Mouse (Mus musculus): ENCODE data around the gene Igfbpl1.

The Igfbpl1 gene

GRCm38 (mm10) chr4:45822781-45823575, 3.7 kb downstream of the Igfbpl1 start:
- DNase-seq (ENCODE audit: low read depth): no peak

DNA sequence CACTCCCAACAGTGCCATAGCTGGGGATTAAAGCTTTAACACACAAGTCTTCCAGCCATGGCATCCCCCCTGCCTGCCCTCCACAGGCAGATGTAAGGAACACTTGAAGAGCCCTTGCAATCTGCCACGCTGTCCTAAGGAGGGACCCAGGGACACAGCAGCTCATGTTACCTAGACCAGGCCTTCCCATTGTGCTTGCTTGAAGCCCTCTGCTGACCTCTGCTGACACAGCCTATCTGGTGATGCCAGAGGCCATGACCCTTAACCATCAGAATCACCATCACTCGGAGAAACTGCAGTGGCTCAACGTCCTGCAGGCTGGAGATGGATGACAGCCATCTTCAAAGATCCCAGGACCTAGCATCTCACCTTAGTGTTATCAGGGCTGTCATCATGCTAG, 4.7 kb downstream of the Igfbpl1 start:
- no peak for DNase-seq (ENCODE audit: low read depth)

DNA sequence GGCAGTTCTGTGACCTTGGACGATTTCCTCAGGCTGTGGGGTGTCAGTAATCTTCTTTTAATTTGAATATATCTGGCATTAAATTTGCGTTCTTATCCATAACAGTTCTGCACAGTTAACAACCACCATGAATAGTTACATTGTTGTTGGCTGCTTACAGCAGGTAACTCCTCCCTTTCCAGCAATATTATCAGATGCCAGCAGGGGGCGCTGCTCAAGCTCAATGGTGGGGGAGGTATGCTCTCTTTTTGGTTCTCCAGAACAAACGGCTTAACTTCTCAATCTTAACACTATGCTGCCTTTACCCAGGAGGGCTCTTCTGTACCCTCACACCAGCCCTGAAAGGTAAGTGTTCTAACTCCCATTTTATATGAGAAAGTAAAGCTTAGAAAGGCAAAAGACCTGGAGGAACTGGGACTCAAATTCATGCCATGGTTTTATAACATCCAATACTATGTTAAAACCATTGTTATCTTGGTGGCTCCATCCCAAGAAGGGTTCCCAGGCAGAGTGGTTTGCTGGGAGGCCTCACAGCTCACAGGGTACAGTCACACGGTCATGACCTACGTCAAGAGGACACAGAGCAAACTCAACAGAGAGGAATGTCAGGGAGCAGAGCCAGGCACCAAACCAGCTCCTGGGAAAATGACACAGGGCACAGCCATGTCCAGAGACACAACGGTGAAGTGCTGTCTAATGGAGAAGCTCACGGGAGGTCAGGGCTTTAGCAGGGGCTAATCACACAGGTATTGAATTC, 6.5 kb downstream of the Igfbpl1 start:
- DNase-seq (ENCODE audit: low read depth): peak; percentile 33

DNA sequence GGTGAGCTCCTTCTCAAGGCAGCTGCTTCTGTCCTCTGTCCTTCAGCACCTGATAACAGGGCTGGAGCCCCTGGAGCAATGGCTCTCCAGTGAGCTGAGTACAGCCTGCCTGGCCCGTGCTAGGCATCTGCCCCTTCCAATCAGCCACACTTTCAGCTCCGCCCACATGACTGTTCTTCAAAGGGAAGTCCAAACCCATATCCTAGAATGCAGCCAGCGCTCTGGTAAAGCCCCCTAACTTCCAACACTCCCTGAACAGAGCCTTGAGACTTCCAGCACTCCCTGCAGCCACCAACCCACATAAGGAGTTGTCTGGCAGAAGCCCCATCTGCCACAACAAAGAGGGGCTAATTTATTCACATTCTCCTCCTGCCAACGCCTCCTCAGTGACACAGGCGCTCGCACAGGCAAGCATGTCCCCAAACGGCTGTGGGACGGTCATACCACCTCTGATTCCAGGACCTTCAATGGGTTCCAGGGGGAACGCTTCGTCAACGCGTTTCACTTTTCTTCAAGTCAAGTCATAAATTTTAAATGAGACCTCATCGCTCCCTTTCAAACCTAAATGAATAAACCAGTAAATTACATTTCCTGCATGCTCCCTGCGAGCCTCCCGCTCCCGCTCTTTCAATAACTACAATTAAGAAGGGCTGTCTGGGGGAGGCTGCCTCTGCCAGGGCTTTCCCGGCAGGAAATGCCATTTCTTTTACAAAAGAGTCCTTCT, 7.4 kb downstream of the Igfbpl1 start:
- no peak for DNase-seq (ENCODE audit: low read depth)

DNA sequence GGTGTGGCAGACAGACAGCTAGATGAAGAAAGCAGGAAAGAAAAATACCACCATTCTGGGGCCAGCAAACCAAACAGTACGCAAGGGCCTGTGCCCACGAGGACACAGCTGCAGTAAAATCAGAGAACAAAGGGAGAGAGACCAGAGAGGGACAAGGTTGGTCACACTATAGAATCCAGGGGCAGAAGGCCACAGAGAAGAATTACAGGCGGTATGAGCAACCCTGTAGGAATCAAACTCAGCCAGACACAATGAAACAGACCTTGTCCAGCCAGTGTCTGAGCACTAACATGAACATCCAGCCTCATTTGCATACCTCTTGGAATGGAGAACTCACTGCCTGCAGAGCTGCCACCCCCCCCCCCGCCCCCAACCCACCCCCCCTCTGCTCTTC, 7.9 kb downstream of the Igfbpl1 start:
- DNase-seq (ENCODE audit: low read depth): no peak

DNA sequence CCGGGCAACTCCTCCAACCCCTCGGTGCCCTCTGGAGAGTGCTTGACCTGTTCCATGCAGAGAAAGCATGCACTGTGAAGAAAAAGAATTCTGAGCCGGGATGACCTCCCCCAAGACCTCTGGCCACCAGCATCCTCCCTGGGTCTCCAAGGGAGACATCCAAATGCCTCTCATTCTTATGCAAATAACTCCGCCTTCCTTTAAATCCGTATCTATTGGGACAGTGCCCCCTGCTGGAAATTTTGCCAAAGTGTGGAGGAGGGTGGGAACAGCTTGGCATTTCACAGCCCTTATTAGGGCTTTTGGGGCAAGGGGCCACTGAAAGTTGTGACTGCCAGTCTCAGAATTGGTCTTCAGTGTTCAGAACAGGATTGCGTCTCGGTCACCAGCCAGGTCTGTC, 11.2 kb downstream of the Igfbpl1 start:
- peak; percentile 8 for DNase-seq (ENCODE audit: low read depth)

DNA sequence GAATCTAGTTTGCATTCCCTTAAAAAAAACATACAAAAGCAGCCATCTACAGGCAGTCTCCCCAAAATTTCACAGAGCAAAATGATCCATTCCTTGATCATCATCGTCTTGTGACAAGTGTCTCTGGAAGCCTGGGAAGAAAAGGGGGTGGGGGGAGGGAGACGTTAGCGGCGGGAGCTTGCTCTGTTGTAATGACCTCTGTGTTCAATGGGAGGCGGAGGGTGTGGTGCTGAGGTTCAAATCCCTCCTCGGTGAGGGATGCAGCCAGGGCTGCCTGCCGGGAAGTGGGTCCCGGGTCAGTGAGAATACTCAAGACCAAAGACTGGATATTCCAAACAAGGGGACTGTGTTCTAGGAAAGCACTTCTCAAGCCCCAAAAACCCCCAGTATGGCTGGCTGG, 15.5 kb downstream of the Igfbpl1 start:
- DNase-seq (ENCODE audit: low read depth): no peak

GRCm38 (mm10) chr4:45808034-45808433, 18.7 kb downstream of the Igfbpl1 start:
- DNase-seq (ENCODE audit: low read depth): no peak

- DNase-seq (ENCODE audit: low read depth): no peak
Measured at GRCm38 (mm10) chr4:45802900-45803299, 23.8 kb downstream of the Igfbpl1 start.

- DNase-seq (ENCODE audit: low read depth): no peak
Measured at GRCm38 (mm10) chr4:45799956-45800537, 26.7 kb downstream of the Igfbpl1 start.

DNA sequence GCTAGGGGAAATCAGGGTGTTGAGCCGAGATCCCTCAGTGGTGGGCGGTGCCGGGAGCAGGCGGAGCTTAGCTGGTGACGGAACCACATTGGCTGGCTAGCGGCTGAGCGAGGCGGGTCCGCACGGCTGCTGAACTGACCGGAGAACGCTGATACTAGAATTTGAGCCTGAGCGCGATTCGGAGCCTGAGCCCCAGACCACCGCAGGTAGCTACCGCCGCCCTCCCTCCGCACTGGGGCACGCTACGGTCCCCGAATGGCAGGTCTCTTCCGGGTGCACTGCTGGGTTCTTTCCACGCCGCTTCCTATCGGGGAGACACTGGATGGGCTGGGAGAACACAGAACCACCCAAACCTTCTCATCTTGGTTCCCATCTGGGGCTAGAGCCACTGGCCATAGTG, 27.8 kb downstream of the Igfbpl1 start, which contains the start of gene Aldh1b1:
Gene Aldh1b1 (plus strand): TSS at position 59 of the 400 bp plus-strand sequence.
- peak; percentile 40 for DNase-seq (ENCODE audit: low read depth)

GRCm38 (mm10) chr4:45796760-45797159, 30.0 kb downstream of the Igfbpl1 start:
- no peak for DNase-seq (ENCODE audit: low read depth)

DNA sequence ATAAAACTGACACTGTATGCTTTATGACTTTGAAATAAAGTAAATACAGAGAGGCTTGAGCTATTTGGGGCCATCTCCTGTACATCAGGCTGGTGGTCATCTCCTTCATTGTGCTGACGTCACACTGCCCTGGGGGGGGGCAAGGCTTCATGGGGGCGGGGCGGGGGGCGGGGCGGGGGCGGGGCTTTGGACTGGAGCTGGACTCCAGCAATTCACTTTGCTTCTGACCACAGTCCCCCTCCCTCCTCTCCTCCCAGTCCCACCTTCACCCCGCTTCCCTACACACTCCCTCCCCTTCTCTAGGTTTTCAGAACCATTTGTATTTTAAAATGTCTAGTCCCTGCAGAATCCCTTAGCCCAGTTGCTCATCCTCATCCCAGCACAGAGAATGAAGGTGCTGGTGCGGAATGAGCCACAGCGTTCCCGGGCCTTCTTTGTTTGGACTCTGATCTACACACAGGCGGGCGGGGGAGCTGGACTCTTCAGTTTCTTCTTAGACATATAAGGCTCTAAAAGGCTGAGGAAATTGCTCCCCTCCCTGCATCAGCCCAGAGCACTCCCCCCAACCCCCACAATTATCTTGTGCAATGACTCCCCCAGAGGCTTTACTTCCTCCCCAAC, 31.4 kb downstream of the Igfbpl1 start:
- no peak for DNase-seq (ENCODE audit: low read depth)

DNA sequence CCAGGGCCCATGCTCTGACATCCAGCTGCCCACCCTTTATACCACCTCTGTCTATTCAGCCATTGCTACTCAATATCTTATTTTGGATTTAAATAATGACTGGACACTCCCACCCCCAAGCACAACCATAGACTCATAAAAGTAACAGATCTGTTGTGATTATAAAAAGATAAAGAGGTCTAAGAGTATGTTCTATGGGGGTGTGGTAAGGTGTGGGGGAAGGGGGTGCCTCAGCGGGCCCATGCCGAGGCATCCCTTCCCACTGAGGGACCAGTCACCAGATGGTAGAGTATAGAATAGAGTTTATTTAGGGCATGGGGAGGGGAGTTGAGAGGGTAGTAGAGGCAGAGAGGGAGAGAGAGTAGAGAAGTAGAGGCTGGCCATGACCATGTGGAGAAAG, 36.7 kb downstream of the Igfbpl1 start:
- DNase-seq (ENCODE audit: low read depth): no peak

DNA sequence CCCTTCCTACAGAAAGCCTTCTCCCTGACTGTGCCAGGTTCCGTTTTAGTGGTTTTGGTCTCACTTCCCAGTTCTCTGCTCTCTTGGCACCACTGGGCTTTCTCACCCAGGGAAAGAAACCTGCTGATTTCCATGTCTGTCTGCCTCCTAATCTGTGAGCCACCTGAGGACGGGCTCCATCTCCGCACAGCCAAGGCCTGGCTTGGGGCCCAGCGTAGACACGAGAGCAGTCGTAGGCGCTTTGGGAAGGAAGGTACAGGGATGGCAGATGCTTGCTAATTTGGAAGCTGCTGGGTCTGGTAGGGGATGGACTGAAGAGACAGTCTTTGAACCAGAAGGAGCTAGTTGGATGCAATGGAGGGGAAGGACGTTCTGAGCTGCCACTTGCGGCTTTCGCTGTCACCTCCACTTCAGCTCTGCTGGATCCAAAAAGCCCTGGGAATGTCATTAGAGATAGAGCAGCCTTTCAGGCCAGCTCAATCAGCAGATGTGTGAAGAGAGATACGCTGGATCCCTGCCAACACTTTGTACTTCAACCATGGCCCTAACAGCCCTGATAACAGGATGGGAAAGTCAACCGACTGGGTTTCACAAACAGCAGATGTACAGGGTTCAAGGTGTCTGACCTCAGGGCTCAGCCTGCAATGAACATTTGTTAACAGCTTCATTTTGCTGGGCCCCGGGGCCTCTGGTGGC, 37.3 kb downstream of the Igfbpl1 start:
- peak; percentile 28 for DNase-seq (ENCODE audit: low read depth)

DNA sequence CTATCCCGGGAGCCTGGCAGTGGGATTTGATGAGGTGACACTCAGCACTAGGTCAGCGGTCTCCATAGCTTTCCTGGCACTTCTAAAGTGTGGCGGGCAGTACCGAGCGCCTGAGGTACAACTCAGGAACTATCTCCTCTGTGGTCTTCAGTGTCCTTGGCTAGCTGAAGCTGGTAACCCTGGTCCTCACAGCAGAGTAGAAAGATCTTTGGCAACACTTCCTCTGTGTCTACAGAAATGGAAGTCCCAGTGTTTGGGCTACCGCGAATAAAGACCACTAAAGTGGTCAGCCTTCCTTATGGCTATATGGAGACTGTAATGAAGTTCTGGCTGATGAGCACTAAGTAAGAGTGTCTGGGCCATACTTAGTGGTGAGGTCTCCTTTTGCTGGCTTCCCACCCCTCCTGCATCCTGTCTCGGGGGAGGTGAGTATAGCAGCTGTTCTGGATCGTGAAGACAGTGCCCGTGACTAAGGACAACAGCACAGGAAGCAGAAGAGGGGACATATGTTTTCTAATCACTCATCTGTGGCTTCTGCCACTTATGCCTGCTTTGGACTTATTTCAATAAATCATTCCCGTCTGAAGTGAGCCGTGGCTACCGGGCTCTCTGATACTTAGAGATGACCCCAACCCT, 38.2 kb downstream of the Igfbpl1 start:
- DNase-seq (ENCODE audit: low read depth): no peak

- DNase-seq (ENCODE audit: low read depth): no peak
Measured at GRCm38 (mm10) chr4:45786674-45787073, 40.0 kb downstream of the Igfbpl1 start.

GRCm38 (mm10) chr4:45785959-45786358, 40.8 kb downstream of the Igfbpl1 start:
- no peak for DNase-seq (ENCODE audit: low read depth)

GRCm38 (mm10) chr4:45783671-45784070, 43.1 kb downstream of the Igfbpl1 start:
- no peak for DNase-seq (ENCODE audit: low read depth)

DNA sequence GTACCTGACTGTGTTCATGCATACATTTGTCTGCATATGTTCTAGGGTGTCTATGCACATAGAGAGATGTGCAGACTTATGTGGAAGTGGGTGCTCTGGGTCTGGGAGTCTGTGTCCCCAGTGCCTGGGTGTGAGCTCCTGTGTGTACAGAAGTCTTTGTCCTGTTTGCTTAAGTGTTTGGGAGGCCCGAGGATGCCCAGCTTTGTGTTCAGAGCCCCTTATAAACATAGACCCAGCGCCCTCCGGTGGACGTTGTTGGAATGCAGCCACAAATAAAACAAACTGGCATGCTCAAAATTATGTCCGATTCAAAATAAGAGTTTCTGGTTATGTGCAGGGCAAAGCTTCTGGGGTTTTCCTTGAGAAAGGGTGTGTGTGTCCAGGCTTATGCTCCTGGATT, 55.1 kb downstream of the Igfbpl1 start:
- peak; percentile 24 for DNase-seq (ENCODE audit: low read depth)

DNA sequence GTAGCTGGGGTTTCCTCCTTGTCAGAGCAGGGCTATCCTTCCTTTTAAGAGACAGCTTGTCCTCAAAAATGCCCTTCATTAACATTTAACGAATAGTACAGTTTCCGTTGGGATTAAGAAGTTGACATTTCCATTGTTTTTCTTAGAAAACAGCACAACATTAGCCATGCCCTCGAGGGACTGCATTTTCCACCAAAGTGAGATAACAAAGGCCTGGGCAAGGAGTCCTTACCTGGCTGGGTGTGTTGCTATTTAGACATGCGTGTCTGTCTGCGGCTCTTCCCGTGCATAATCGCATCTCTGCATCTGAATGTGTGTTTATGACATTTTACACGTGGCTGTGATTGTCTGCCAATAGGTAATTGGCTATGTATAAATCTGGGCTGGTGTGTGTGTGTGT, 55.5 kb downstream of the Igfbpl1 start:
- no peak for DNase-seq (ENCODE audit: low read depth)

All from c-Kit-positive CD71-positive TER-119-negative erythroid progenitor cells, embryonic 14.5 days (primary cell).